Mouse (Mus musculus) midbrain, embryonic 14.5 days (tissue): ENCODE measurements at regions not wholly inside any gene's neighbourhood (a gene's known extent, or its start where the extent isn't known, plus 50 kb on each side); places are given as distances from the start of the nearest gene placed in this dataset.

Source experiments
- ATAC-seq: fragments of 200-750 bp; cut with Nextera tagmentation; 2 replicates; pipeline ENCODE4 v1.8.0; 2017; ENCODE audit warnings: moderate number of reproducible peaks, moderate library complexity; ENCODE audit not compliant: low FRiP score, low TSS enrichment
- DNase-seq: peaks from one replicate; pipeline ENCODE4 v3.0.0-alpha.2; 2015
- H3K27ac ChIP-seq: fragments of 300-500 bp; sonication (generic); replicated peaks from 2 replicates; pipeline ENCODE4 v1.5.1; 2014; ENCODE audit warnings: mild to moderate bottlenecking, low read depth, low read length, moderate library complexity
- H3K27me3 ChIP-seq: fragments of 300-500 bp; sonication (generic); 2 replicates; pipeline ENCODE4 v1.6.1; 2014; ENCODE audit warnings: low read length, control low read depth, mixed read lengths; ENCODE audit not compliant: control insufficient read depth, insufficient read depth
- H3K36me3 ChIP-seq: fragments of 300-500 bp; sonication (generic); 2 replicates; pipeline ENCODE4 v1.6.1; 2014; ENCODE audit warnings: low read length, control low read depth; ENCODE audit not compliant: control insufficient read depth, insufficient read depth
- H3K4me1 ChIP-seq: fragments of 300-500 bp; sonication (generic); 2 replicates; pipeline ENCODE4 v1.6.1; 2014; ENCODE audit warnings: mild to moderate bottlenecking, antibody characterized with exemption, low read length, control low read depth; ENCODE audit not compliant: control insufficient read depth, insufficient read depth
- H3K4me2 ChIP-seq: fragments of 300-500 bp; sonication (generic); 2 replicates; pipeline ENCODE4 v1.6.1; 2014; ENCODE audit warnings: mild to moderate bottlenecking, low read length, moderate library complexity
- H3K4me3 ChIP-seq: fragments of 300-500 bp; sonication (generic); replicated peaks from 2 replicates; pipeline ENCODE4 v1.5.1; 2014; ENCODE audit warnings: low read depth, low read length
- H3K9ac ChIP-seq: fragments of 300-500 bp; sonication (generic); replicated peaks from 2 replicates; pipeline ENCODE4 v1.6.1; 2014; ENCODE audit warnings: mild to moderate bottlenecking, low read length, moderate library complexity
- H3K9me3 ChIP-seq: fragments of 300-500 bp; sonication (generic); 2 replicates; pipeline ENCODE4 v1.6.1; 2016; ENCODE audit warnings: low read length, control low read depth, mixed read lengths; ENCODE audit not compliant: control insufficient read depth
- WGBS: fragments of 180-500 bp; shearing (Covaris S2); extraction: QIAGEN DNeasy Blood & Tissue Kit; methylation state at CpG from one replicate; pipeline ENCODE4 v1.1.7; 2014; 5-methylcytosine and 5-hydroxymethylcytosine counted together

DNA sequence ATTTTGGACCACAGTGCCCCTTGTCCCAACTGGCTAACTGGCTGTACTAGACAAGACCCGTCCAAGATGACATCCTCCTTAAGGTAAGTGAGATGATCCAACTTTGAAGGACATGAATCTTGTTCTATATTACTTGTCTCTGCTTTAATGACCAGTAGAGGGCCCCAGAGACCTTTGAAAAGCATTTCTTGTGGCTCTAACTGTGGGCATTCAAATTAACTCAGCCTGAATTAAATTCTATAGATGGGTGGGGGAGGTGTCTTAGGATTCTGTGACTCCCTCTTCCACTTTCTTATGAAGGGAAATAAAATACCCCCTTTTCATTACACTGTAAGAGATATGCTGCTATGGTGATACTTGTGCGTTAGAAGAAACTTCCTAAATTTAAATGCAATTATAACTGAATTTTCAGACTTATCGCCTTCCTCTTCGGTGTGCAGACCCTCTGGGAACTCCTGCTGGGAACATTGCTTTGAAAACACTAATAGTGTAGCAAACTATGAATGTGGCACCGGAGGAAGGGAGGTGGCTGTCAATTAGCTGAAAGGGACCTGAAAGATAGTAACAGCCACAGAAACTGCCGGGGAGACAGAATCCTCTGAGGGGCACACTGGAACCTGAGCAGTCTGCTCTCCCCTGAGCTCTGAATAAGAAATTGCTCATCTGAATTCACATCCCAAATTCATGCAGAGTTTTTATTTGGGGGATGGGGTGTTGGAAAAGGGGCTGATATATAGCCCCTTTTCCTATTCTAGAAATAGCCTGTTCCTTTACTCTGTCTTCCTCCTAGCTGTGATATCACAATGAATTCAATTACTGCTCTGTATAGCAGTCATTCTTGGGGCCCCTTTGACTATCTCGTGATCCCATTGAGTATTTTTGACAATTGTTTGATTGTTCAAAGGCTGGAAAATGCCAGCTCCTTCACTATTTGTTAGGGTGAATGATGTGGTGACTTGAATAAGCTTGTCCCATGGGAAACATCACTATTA lies 179.9 kb upstream of the A1bg start:
- H3K9ac ChIP-seq, result no peak overlapping the region
- no peak overlapping the region for H3K27ac ChIP-seq
- H3K4me1 ChIP-seq, result no peaks in the 10 kb centered on the region
- no peaks in the 10 kb centered on the region for H3K36me3 ChIP-seq
- 15% methylated on average over 7 of the region's 7 CpGs for WGBS
- no peaks in the 10 kb centered on the region for H3K27me3 ChIP-seq
- peak overlapping the region; percentile 41 for H3K4me2 ChIP-seq
- DNase-seq (peak; percentile 92), ATAC-seq (peak; percentile 66)
- no peaks in the 10 kb centered on the region for H3K9me3 ChIP-seq
- H3K4me3 ChIP-seq, result no peak overlapping the region; the same call in 1 of the 2 replicates

DNA sequence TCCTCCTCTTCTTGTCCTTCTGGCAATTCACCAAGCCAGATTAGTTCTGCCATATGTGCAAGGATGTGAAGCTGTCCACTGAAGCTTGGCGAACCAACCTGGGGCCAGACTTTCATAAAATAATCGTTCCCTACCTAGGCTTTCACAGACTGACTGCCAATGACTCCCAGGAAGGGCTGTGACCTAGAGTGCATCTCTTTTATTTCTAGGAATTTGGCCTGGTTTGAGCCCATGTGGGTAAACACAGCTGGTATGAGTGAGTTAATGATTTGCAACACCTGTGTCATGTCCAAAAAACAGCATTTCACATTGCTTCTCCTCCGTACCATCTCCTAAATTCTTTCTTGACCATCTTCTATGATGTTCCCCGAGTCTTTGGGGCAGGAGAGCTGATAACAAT lies 178.0 kb upstream of the A1bg start:
- ATAC-seq (no peak), DNase-seq (no peak)
- no peak overlapping the region for H3K4me3 ChIP-seq
- H3K4me1 ChIP-seq, result no peaks in the 10 kb centered on the region
- H3K27me3 ChIP-seq, result no peaks in the 10 kb centered on the region
- no peaks in the 10 kb centered on the region for H3K9me3 ChIP-seq
- no peak overlapping the region for H3K4me2 ChIP-seq
- H3K9ac ChIP-seq, result no peak overlapping the region
- H3K36me3 ChIP-seq, result no peaks in the 10 kb centered on the region
- H3K27ac ChIP-seq, result no peak overlapping the region
- WGBS, result 75% methylated on average over 4 of the region's 4 CpGs

DNA sequence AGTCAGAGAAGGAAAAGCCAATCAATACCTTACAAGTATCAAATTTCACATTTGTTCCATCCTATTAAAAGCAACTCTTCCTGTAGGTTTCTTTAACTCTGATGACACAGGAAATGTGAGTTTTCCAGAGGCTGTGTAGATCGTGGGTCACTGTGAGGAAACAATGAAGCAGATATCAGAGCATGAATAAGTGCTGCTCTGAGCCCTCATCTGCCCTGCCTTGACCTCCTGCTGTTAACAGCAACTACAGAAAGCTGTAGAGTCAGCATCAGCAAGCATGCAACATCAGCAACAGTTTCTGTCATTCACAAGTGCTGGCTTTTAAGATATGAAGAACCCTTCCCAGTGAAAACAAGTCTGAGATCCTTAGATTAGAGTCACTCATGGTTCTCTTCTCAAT lies 176.2 kb upstream of the A1bg start:
- no peak for DNase-seq
- WGBS, result 46% methylated on average over 1 of the region's 1 CpGs
- no peaks in the 10 kb centered on the region for H3K27me3 ChIP-seq

DNA sequence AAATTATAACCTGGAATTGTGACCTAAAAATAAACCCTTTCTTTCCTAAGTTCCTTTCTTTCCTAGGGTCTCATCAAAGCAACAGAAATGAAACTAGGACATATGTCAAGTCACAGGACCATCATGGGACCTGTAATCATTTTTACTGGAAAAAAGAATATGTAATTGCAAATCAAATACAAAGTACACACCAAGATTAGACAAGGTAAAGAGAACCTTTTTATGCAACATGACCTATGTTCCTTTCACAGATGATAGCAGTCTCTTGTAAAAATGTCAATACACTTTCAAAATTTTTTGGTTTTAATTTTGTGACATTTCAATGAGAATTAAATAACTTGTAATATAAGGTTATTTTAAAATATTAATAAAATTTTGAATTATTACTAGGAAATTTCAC lies 175.7 kb upstream of the A1bg start:
- no peak overlapping the region for H3K4me3 ChIP-seq
- DNase-seq, result no peak
- no peak for ATAC-seq

More for the DNA sequence above, 176.2 kb upstream of the A1bg start:
- no peak overlapping the region for H3K4me3 ChIP-seq
- H3K27ac ChIP-seq, result no peak overlapping the region
- H3K4me2 ChIP-seq, result no peak overlapping the region
- no peaks in the 10 kb centered on the region for H3K4me1 ChIP-seq
- ATAC-seq, result no peak
- H3K36me3 ChIP-seq, result no peaks in the 10 kb centered on the region
- H3K9ac ChIP-seq, result no peak overlapping the region
- H3K9me3 ChIP-seq, result no peaks in the 10 kb centered on the region

DNA sequence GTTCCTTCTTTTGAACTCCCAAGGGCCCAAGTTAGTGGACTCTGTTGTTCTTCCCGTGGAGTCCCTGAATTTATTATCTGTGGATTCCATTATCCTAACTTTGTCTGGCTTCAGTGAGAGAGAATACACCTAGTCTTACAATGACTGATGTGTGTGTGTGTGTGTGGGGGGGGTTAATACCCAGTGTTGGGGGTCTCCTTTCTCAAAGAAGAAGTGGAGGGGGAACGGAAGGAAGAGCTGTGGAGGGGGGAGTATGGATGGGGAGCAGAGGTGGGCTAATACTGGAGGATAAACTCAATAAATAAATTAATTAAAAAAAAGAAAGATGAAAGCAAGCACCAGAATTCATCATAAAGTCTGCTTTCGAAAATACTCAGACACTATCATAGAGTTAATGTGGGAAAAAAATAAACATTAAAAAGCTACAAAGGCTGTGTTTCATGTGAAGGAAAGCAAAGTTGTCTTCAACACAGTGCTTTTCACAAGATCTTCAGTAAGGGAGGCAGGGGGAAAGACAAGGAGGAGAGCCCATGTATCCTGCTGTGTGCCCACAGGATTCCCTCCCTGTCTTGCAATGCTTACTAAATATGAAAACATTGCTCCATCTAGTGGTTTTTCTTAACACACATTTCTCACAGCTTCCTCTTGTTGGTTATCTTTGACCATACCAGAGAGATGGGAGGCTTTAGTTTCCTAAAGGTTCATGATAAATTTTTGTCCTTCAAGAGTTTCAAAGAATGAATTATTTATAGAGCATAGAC lies 173.4 kb upstream of the A1bg start:
- ATAC-seq (peak; percentile 53; the same call in 1 of the 2 replicates), DNase-seq (peak; percentile 88)
- Histone ChIP-seq H3K27ac (no peak overlapping the region), H3K4me3 (no peak overlapping the region), H3K4me2 (no peak overlapping the region), H3K27me3 (no peaks in the 10 kb centered on the region), H3K4me1 (no peaks in the 10 kb centered on the region), H3K9me3 (no peaks in the 10 kb centered on the region), H3K36me3 (no peaks in the 10 kb centered on the region), H3K9ac (no peak overlapping the region)
- WGBS, result 51% methylated on average over 3 of the region's 3 CpGs

More for the DNA sequence above, 175.7 kb upstream of the A1bg start:
- H3K27me3 ChIP-seq, result no peaks in the 10 kb centered on the region
- no peaks in the 10 kb centered on the region for H3K4me1 ChIP-seq
- no peak overlapping the region for H3K4me2 ChIP-seq
- no peak overlapping the region for H3K9ac ChIP-seq
- no peaks in the 10 kb centered on the region for H3K9me3 ChIP-seq
- H3K36me3 ChIP-seq, result no peaks in the 10 kb centered on the region
- no peak overlapping the region for H3K27ac ChIP-seq

DNA sequence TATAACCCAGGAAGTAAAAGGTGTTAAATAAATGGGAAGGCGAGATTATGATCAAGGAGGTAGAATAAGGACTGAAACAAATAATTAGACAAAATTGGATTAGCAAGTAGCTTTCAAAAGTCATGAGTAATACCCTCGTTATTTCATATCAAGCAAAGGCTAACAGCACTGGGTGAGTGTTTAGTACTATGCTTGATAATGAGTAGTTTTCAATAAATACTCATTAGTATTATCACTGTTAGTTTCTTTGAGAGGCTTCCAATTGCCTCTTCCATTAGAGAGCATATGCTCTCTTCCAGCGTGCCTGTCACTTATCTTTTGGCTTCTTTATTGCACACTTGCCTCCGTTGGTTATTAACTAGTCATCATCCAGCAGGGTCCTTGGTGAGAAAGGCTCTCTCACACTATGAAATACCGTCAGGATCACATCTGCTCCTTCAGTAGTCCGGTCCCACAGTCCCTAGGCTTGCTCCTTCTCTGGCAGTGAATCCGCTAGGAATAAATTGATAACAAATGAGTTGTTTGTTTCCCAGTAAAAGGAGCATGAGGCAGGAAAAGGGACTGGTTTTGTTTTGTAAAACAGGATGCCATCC lies 132.3 kb upstream of the A1bg start:
- WGBS, result 60% methylated on average over 7 of the region's 7 CpGs
- H3K27ac ChIP-seq, result no peak overlapping the region
- H3K27me3 ChIP-seq, result no peaks in the 10 kb centered on the region
- ATAC-seq (peak; percentile 48; the same call in 1 of the 2 replicates), DNase-seq (peak; percentile 20)
- H3K4me2 ChIP-seq, result no peak overlapping the region
- H3K4me1 ChIP-seq, result 0 out of 2 replicates have a peak, but pooled peaks cover 5% of the 10 kb centered on the region
- H3K9me3 ChIP-seq, result no peaks in the 10 kb centered on the region
- H3K4me3 ChIP-seq, result no peak overlapping the region
- H3K9ac ChIP-seq, result no peak overlapping the region
- H3K36me3 ChIP-seq, result no peaks in the 10 kb centered on the region

DNA sequence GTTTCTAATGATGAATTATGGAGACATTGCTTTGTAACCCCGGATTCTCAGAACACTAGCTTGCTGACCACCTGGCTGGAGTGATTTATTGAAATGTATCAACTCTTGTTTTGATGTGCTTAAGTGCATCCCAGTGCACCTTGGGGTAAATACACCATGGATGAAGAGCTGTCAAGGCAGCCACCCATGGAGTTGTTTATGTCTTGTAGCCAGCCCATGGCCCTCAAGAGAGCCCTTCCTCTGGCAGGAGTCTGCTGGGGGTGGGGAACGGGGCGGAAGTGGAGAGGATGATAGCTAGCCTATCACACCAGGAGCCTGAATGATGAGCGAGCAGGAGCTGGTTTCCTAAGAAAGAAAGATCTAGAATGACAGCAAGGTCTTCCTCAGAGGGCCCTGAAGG lies 128.6 kb upstream of the A1bg start:
- Histone ChIP-seq H3K9me3 (no peaks in the 10 kb centered on the region), H3K27me3 (no peaks in the 10 kb centered on the region), H3K4me1 (0 out of 2 replicates have a peak, but pooled peaks cover 5% of the 10 kb centered on the region), H3K4me2 (no peak overlapping the region), H3K27ac (no peak overlapping the region), H3K36me3 (no peaks in the 10 kb centered on the region), H3K4me3 (no peak overlapping the region), H3K9ac (no peak overlapping the region)
- ATAC-seq (no peak), DNase-seq (no peak)
- 75% methylated on average over 4 of the region's 4 CpGs for WGBS

DNA sequence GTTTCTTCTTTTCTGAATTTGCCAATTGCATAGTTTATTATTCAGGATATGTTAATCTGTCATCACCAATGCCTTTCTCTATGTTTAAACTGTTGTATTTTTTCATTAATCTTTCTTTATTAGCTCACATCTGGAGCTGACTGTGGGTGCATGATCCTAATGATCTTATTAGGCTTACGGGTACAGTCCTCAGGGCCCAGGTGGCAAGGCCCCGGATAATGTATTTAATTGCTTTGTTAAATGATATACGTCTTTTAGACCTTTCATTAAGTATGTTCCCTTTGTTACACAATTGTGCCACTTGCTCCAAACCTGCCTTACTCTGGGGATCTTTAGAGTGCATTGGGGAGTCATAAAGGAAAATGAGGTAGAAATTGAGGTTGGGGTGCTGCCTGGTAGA lies 86.7 kb upstream of the A1bg start:
- H3K4me1 ChIP-seq, result no peaks in the 10 kb centered on the region
- no peak overlapping the region for H3K9ac ChIP-seq
- ATAC-seq (no peak), DNase-seq (no peak)
- H3K27me3 ChIP-seq, result no peaks in the 10 kb centered on the region
- H3K9me3 ChIP-seq, result no peaks in the 10 kb centered on the region
- H3K4me3 ChIP-seq, result no peak overlapping the region
- H3K27ac ChIP-seq, result no peak overlapping the region
- H3K36me3 ChIP-seq, result no peaks in the 10 kb centered on the region
- 69% methylated on average over 3 of the region's 3 CpGs for WGBS
- no peak overlapping the region for H3K4me2 ChIP-seq
